Mouse (Mus musculus) intestine, postnatal 0 days (tissue): ENCODE results near the gene Ctnnbl1. TPM values are rescaled to one million over a fixed set of nuclear protein-coding genes. Genes with fewer than 3 reads are reported as not detected.

Experiments
- ATAC-seq: fragments of 200-750 bp; cut with Nextera tagmentation; 2 replicates; pipeline ENCODE4 v1.8.0; 2017; ENCODE audit warnings: mild to moderate bottlenecking, moderate TSS enrichment, moderate library complexity
- H3K27ac ChIP-seq: fragments of 300-500 bp; sonication (generic); 2 replicates; pipeline ENCODE4 v1.5.1; 2014; ENCODE audit warnings: mild to moderate bottlenecking, low read depth, low read length, moderate library complexity
- H3K27me3 ChIP-seq: fragments of 300-500 bp; sonication (generic); replicated peaks from 2 replicates; pipeline ENCODE4 v1.6.1; 2014; ENCODE audit warnings: low read length, mixed read lengths; ENCODE audit not compliant: control insufficient read depth, insufficient read depth
- H3K36me3 ChIP-seq: fragments of 300-500 bp; sonication (generic); 2 replicates; pipeline ENCODE4 v1.6.1; 2014; ENCODE audit warnings: mild to moderate bottlenecking, moderate library complexity; ENCODE audit not compliant: control insufficient read depth, insufficient read depth
- H3K4me1 ChIP-seq: fragments of 300-500 bp; sonication (generic); replicated peaks from 2 replicates; pipeline ENCODE4 v1.6.1; 2014; ENCODE audit warnings: antibody characterized with exemption, low read length, mixed read lengths; ENCODE audit not compliant: control insufficient read depth, insufficient read depth
- H3K4me2 ChIP-seq: fragments of 300-500 bp; sonication (generic); replicated peaks from 2 replicates; pipeline ENCODE4 v1.6.1; 2014; ENCODE audit warnings: low read depth, mild to moderate bottlenecking, moderate library complexity
- H3K4me3 ChIP-seq: fragments of 300-500 bp; sonication (generic); 2 replicates; pipeline ENCODE4 v1.5.1; 2014; ENCODE audit warnings: low read depth, low read length
- H3K9ac ChIP-seq: fragments of 300-500 bp; sonication (generic); 2 replicates; pipeline ENCODE4 v1.6.1; 2014; ENCODE audit warnings: mild to moderate bottlenecking, low read depth, low read length
- H3K9me3 ChIP-seq: fragments of 300-500 bp; sonication (generic); 2 replicates; pipeline ENCODE4 v1.6.1; 2016; ENCODE audit warnings: mixed run types; ENCODE audit not compliant: control insufficient read depth
- CTCF ChIP-seq: sonication (generic); IDR thresholded peaks from 2 replicates; pipeline ENCODE4 v1.5.1; 2016; ENCODE audit warnings: low read depth, mild to moderate bottlenecking, control low read depth, antibody characterized with exemption, moderate library complexity
- WGBS: fragments of 180-500 bp; shearing (Covaris S2); extraction: QIAGEN DNeasy Blood & Tissue Kit; methylation state at CpG from one replicate; pipeline ENCODE4 v1.1.7; 2014; 5-methylcytosine and 5-hydroxymethylcytosine counted together
- polyA plus RNA-seq: library from polyadenylated mRNA; unstranded; fragments of >200 nt; fragmentation: Nextera tagmentation; extraction: Ambion mirVana; gene quantifications from 2 replicates; pipeline ENCODE4 v1.2.1, GENCODE M21; 2015

The Ctnnbl1 gene
- polyA plus RNA-seq, 1 experiment from 2014 or later: 19.5 TPM

DNA sequence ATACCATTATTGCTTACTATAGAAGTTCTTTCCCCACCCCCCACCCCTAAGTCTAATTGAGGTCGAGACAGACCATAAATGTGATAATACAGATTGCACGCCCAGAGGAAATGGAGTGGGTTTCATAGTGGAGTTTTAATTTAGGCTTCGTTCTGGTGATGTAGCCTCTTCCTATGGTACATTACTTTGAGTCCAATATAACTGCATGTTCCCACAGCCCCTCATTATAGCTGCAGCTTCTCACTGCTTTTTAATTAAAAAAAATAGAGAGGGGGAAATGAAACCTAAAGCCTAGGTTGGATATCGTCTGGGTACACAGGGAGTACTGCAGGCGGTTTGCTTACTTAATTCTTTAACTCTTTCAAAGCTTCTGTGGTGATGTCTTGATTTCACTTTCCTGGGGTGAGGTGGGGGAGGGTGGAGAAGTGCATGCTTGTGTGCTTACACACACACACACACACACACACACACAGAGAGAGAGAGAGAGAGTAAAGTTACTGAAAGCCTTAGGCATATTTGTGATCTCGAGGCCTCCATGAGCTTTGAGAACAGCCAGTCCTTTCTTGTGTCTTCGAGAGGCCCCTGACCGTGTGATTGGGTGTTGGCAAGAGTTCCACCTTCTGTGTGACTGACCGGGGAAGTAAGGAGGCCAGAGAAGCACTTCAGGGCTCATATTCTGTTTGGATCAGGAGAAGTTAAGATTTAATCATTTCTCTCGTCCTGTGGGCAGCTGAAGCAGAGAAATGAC is 31.7 kb downstream of the Ctnnbl1 start:
- Histone ChIP-seq H3K9me3 (no peaks in the 10 kb centered on the region), H3K27me3 (no peaks in the 10 kb centered on the region), H3K4me1 (peaks cover 13% of the 10 kb centered on the region), H3K36me3 (no peaks in the 10 kb centered on the region), H3K4me2 (no peak overlapping the region), H3K27ac (no peak overlapping the region), H3K4me3 (no peak overlapping the region), H3K9ac (no peak overlapping the region)
- 25% methylated on average over 10 of the region's 10 CpGs for WGBS
- no peak for ATAC-seq
- TF ChIP-seq CTCF: no peak

DNA sequence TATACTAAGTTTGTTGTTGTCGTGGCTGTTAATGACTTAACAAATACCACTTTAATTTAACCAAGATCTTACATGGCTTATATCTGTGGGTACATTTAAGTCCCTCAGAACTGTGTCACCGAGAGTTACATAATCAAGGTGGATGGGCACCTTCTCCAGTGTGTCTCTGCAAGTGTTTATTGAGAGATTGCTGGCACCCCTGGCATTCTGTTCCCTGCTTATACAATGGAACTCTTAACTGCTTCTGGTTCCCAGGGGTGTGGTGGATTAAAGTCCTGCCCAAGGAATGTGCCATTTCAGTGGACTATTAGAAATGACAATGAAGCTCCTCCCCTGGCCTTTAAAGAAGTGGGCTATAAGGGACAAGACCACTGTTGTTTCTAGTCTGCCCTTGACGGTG is 33.6 kb downstream of the Ctnnbl1 start:
- Histone ChIP-seq H3K4me2 (no peak overlapping the region), H3K36me3 (peaks cover 12% of the 10 kb centered on the region), H3K9me3 (no peaks in the 10 kb centered on the region), H3K9ac (no peak overlapping the region), H3K27me3 (no peaks in the 10 kb centered on the region), H3K27ac (no peak overlapping the region), H3K4me1 (peaks cover 10% of the 10 kb centered on the region; the same call in 1 of the 2 replicates), H3K4me3 (no peak overlapping the region)
- WGBS: 67% methylated on average over 3 of the region's 3 CpGs
- no peak for ATAC-seq
- TF ChIP-seq CTCF: no peak

DNA sequence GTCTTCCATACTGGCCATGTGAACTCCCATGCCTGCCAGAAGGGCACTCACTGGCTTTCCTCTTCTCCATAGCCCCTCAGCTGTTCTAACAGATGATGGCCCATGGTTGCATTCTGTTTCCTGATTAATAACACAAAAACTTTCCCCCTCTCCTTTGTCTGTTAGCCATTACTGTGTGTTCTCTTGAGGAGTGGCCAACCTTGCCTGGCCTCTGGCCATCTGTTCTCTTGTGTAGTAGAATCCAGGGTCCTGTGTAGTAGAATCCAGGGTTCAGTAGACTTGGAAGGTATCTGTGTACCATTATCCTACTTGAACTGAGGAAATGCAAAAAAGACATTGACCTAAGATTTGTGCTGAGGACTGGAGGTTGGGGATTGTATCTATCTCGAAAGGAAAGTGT is 36.5 kb downstream of the Ctnnbl1 start:
- TF ChIP-seq CTCF: no peak
- ATAC-seq: no peak
- H3K4me2 ChIP-seq: no peak overlapping the region
- no peak overlapping the region for H3K9ac ChIP-seq
- H3K9me3 ChIP-seq: no peaks in the 10 kb centered on the region
- 94% methylated on average over 1 of the region's 1 CpGs for WGBS
- H3K4me1 ChIP-seq: peaks cover 6% of the 10 kb centered on the region; the same call in 1 of the 2 replicates
- no peak overlapping the region for H3K4me3 ChIP-seq
- H3K36me3 ChIP-seq: peaks cover 12% of the 10 kb centered on the region
- no peak overlapping the region for H3K27ac ChIP-seq
- H3K27me3 ChIP-seq: no peaks in the 10 kb centered on the region

DNA sequence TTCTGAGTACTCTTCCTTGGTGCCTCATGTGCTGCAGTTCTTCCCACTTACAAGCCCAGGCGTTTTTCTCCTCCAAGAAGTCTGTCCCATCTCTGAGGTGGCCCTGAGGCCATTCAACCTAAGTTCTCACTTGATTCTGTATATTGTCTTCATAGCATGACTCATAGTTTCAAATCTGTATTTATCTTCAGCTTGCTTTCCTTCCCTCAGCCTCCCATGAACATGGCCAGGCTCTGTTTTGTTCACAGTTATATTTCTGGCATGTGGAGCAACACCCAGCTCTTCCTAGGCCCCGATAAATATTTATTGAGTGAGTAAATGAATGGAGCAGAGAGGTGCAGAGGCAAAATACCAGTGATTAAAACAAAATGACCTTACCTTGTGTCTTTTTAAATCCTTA is 38.8 kb downstream of the Ctnnbl1 start:
- no peaks in the 10 kb centered on the region for H3K27me3 ChIP-seq
- no peak for ATAC-seq
- no peaks in the 10 kb centered on the region for H3K9me3 ChIP-seq
- no peak overlapping the region for H3K27ac ChIP-seq
- WGBS: 66% methylated on average over 2 of the region's 2 CpGs
- H3K4me3 ChIP-seq: no peak overlapping the region
- H3K4me1 ChIP-seq: no peaks in the 10 kb centered on the region
- peaks cover 16% of the 10 kb centered on the region for H3K36me3 ChIP-seq
- TF ChIP-seq CTCF: no peak
- H3K4me2 ChIP-seq: no peak overlapping the region
- no peak overlapping the region for H3K9ac ChIP-seq

DNA sequence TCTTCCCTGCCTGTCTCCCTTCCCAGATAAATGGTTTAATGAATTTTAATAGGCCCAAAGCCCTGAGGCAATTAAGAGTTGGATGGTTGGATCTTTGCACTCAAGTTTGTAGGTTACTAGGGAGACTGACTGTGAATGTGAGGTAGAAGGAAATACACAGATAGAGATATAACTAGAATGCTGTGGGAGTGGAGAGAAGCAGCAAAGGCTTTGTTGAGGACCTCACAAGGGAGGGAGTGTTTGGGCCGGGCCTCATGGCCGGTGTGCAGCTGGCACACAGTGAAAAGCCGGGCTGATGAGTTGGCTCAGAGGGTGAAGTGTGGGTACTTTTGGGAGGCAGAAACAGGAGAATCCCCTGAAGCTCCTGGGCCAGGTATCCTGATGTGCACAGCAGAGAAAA is 43.8 kb downstream of the Ctnnbl1 start:
- Histone ChIP-seq H3K9me3 (no peaks in the 10 kb centered on the region), H3K27ac (no peak overlapping the region), H3K4me2 (no peak overlapping the region), H3K4me1 (no peaks in the 10 kb centered on the region), H3K27me3 (no peaks in the 10 kb centered on the region), H3K9ac (no peak overlapping the region), H3K4me3 (no peak overlapping the region), H3K36me3 (peaks cover 9% of the 10 kb centered on the region)
- no peak for ATAC-seq
- 96% methylated on average over 3 of the region's 3 CpGs for WGBS
- no peak for TF ChIP-seq CTCF

DNA sequence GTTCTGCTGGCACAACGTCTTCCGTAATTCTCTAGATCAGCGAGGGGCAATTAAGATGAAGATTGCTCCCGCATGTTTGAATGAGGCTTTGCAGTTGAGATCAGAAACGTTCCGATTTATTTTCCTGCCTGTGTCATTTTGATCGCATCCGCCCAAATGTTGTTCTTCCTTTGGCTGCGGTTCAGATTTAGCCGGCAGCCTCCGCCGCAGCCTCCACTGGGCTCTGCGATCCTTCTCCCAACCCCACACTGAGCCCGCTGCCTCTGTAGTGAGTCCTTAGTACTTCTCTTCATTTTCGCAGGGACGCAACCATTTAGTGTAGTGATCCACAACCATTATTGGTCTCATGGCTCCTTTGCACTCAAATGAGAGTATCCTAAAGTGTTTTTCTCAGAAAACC is 46.0 kb downstream of the Ctnnbl1 start:
- Histone ChIP-seq H3K4me3 (no peak overlapping the region), H3K27me3 (no peaks in the 10 kb centered on the region), H3K4me1 (no peaks in the 10 kb centered on the region), H3K9ac (no peak overlapping the region), H3K4me2 (no peak overlapping the region), H3K9me3 (no peaks in the 10 kb centered on the region), H3K27ac (no peak overlapping the region), H3K36me3 (peaks cover 9% of the 10 kb centered on the region)
- ATAC-seq: no peak
- WGBS: 86% methylated on average over 16 of the region's 16 CpGs
- TF ChIP-seq CTCF: no peak
